Mouse (Mus musculus) kidney, adult 2 months (tissue): ENCODE measurements around the gene Trim71.

Experiments used
- CTCF ChIP-seq: fragments of 200-500 bp; conservative IDR thresholded peaks from 2 replicates; pipeline ENCODE4 v1.5.1; 2011; ENCODE audit warnings: low read depth, mild to moderate bottlenecking, control low read depth, low read length, moderate library complexity, mixed read lengths; ENCODE audit not compliant: insufficient read depth, insufficient read length
- POLR2A ChIP-seq: fragments of 200-500 bp; IDR thresholded peaks from one replicate; pipeline ENCODE4 v1.6.1; 2011; ENCODE audit warnings: low read depth, low read length, control low read depth

- TF ChIP-seq POLR2A (no peak), CTCF (no peak)
Measured at GRCm38 (mm10) chr9:114525891-114526290, 38.3 kb downstream of the Trim71 start.
